ENCODE assay signal across 10 mouse cellular contexts in genomic region chr19:47502563-47502962, GRCm38 (mm10). TPM values are rescaled to one million over a fixed set of nuclear protein-coding genes. Genes with fewer than 3 reads are reported as not detected.
DNase-seq lines count a peak whose midpoint lies in the region; ATAC-seq and TF ChIP-seq lines count a peak whose summit lies in the region.
"Had no signal": no experiment of that assay in that cellular context is flagged by ENCODE, and none has a peak within 500 bp of the region (broad histone marks: within the 10 kb centered on the region; RNA-seq: fewer than 3 reads in every experiment).

No protein-coding gene starts in this region.

- no peak for ATAC-seq in lung, embryonic 14.5 days (ENCODE audit: insufficient read depth)
- no peak for ATAC-seq in midbrain, postnatal 0 days (ENCODE audit: low FRiP score)

- H3K27me3 ChIP-seq in lung, embryonic 14.5 days (ENCODE audit: insufficient read depth, low read length), result no peaks in the 10 kb centered on the region
- no peaks in the 10 kb centered on the region for H3K27me3 ChIP-seq in midbrain, postnatal 0 days (ENCODE audit: insufficient read depth, low read length)

- H3K36me3 ChIP-seq in lung, embryonic 14.5 days (ENCODE audit: insufficient read depth), result peaks cover 25% of the 10 kb centered on the region; the same call in 1 of the 2 replicates
- no peaks in the 10 kb centered on the region for H3K36me3 ChIP-seq in midbrain, postnatal 0 days (ENCODE audit: insufficient read depth, low read length)

- 70% methylated on average over 8 of the region's 8 CpGs for WGBS in lung, embryonic 14.5 days
- WGBS in midbrain, postnatal 0 days, result 78% methylated on average over 8 of the region's 8 CpGs

- 0 out of 2 replicates have a peak, but pooled peaks cover 4% of the 10 kb centered on the region for H3K4me1 ChIP-seq in lung, embryonic 14.5 days (ENCODE audit: insufficient read depth)
- H3K4me1 ChIP-seq in midbrain, postnatal 0 days (ENCODE audit: insufficient read depth, low read length), result no peaks in the 10 kb centered on the region

- no peak overlapping the region for H3K4me3 ChIP-seq in lung, embryonic 14.5 days (ENCODE audit: low read depth, low read length)
- H3K4me3 ChIP-seq in midbrain, postnatal 0 days (ENCODE audit: low read depth, low read length), result no peak overlapping the region

- TF ChIP-seq CTCF in lung, embryonic 14.5 days (IDR thresholded peaks at IDR 0.05; ENCODE audit: low read depth), result peak; percentile 75
- peak; percentile 77 for TF ChIP-seq CTCF in midbrain, postnatal 0 days (IDR thresholded peaks at IDR 0.05)

- H3K4me2 ChIP-seq in lung, embryonic 14.5 days, result no peak overlapping the region
- no peak overlapping the region for H3K4me2 ChIP-seq in midbrain, postnatal 0 days (ENCODE audit: low read depth, low read length, poor library complexity, severe bottlenecking)

- H3K27ac ChIP-seq in lung, embryonic 14.5 days (ENCODE audit: low read depth), result no peak overlapping the region
- H3K27ac ChIP-seq in midbrain, postnatal 0 days (ENCODE audit: low read depth, low read length), result no peak overlapping the region

- no peaks in the 10 kb centered on the region for H3K9me3 ChIP-seq in lung, embryonic 14.5 days (ENCODE audit: low read depth, low read length)
- H3K9me3 ChIP-seq in midbrain, postnatal 0 days (ENCODE audit: low read length), result no peaks in the 10 kb centered on the region

- no peak overlapping the region for H3K9ac ChIP-seq in lung, embryonic 14.5 days
- H3K9ac ChIP-seq in midbrain, postnatal 0 days (replicated peaks; ENCODE audit: low read length, poor library complexity, severe bottlenecking), result no peak overlapping the region

- DNase-seq in cerebellum, adult 9-10 months, result peak; percentile 26
- DNase-seq in cerebellum, adult 11 months, result no peak
- DNase-seq in lung, embryonic 14.5 days, result peak; percentile 76
- no peak for DNase-seq in lung, adult 18-20 months
- DNase-seq in adipocyte (ENCODE audit: low spot score), result peak; percentile 72
- DNase-seq in midbrain, postnatal 0 days (ENCODE audit: low spot score), result peak; percentile 58
- DNase-seq in right cerebral cortex, postnatal 14 days, result no peak
- DNase-seq in testis, postnatal 14 days (ENCODE audit: low spot score), result no peak
- DNase-seq: cerebellum, postnatal 14 days; lung, postnatal 14 days had no signal

RNA-seq across cellular contexts. Expression of gene Stn1, which starts 34.7 kb away (rescaled TPM):
- 55.5 and 65.5 TPM in 2 replicates for polyA plus RNA-seq in lung, embryonic 14.5 days (2014; fragmentation: Nextera tagmentation; extraction: Ambion mirVana)
- total RNA-seq in midbrain, postnatal 0 days (2014; rRNA removed), result 16.3 and 28.1 TPM in 2 replicates
- polyA plus RNA-seq in midbrain, postnatal 0 days (2015; fragmentation: Nextera tagmentation; extraction: Ambion mirVana), result 19.5 and 22.2 TPM in 2 replicates

RNA-seq across cellular contexts. Expression of gene Sh3pxd2a, which starts 38.4 kb away (rescaled TPM):
- polyA plus RNA-seq in lung, embryonic 14.5 days (2014; fragmentation: Nextera tagmentation; extraction: Ambion mirVana), result 10.2 and 12.0 TPM in 2 replicates
- 21.0 and 27.4 TPM in 2 replicates for total RNA-seq in midbrain, postnatal 0 days (2014; rRNA removed)
- 1.2 and 1.5 TPM in 2 replicates for polyA plus RNA-seq in midbrain, postnatal 0 days (2015; fragmentation: Nextera tagmentation; extraction: Ambion mirVana)

Comparison
In these comparisons a context has a peak if more than half of its experiments do, and no peak if none do; other contexts are left out.
1. DNase-seq: peak in cerebellum, adult 9-10 months (single experiment), lung, embryonic 14.5 days (single experiment), adipocyte (single experiment) and midbrain, postnatal 0 days (single experiment); none in cerebellum, adult 11 months (single experiment), lung, adult 18-20 months (0 of 2), right cerebral cortex, postnatal 14 days (single experiment) and testis, postnatal 14 days (single experiment).